Mouse (Mus musculus) retina, adult 2 months (tissue): ENCODE data around the gene Nfe2l1.
A peak's percentile ranks its signal among the peaks of the same experiment; 100 is the strongest.

Experiments used
- DNase-seq: peaks from one replicate; pipeline ENCODE4 v3.0.0-alpha.2; 2012; ENCODE audit warnings: low read depth, low spot score

Gene Nfe2l1

GRCm38 (mm10) chr11:96847240-96847639 lies 17.5 kb upstream of the Nfe2l1 start:
- no peak for DNase-seq

- DNase-seq, result no peak
Observed at GRCm38 (mm10) chr11:96843627-96844026, 13.9 kb upstream of the Nfe2l1 start.

- no peak for DNase-seq
Observed at GRCm38 (mm10) chr11:96840290-96840689, 10.5 kb upstream of the Nfe2l1 start.

GRCm38 (mm10) chr11:96839877-96840276 lies 10.1 kb upstream of the Nfe2l1 start:
- DNase-seq, result no peak

GRCm38 (mm10) chr11:96839428-96839827 lies 9.7 kb upstream of the Nfe2l1 start:
- DNase-seq, result no peak

- no peak for DNase-seq
Observed at GRCm38 (mm10) chr11:96838341-96838740, 8.6 kb upstream of the Nfe2l1 start.

- DNase-seq, result no peak
Observed at GRCm38 (mm10) chr11:96837298-96837697, 7.5 kb upstream of the Nfe2l1 start.

GRCm38 (mm10) chr11:96834127-96834526 lies 4.4 kb upstream of the Nfe2l1 start:
- no peak for DNase-seq

GRCm38 (mm10) chr11:96832973-96833372 lies 3.2 kb upstream of the Nfe2l1 start:
- no peak for DNase-seq

- no peak for DNase-seq
Observed at GRCm38 (mm10) chr11:96832541-96832940, 2.8 kb upstream of the Nfe2l1 start.

GRCm38 (mm10) chr11:96831516-96831915 lies 1.7 kb upstream of the Nfe2l1 start:
- DNase-seq, result no peak

GRCm38 (mm10) chr11:96830539-96831216 lies 910 bp upstream of the Nfe2l1 start:
- no peak for DNase-seq

- no peak for DNase-seq
Observed at GRCm38 (mm10) chr11:96829403-96829812, 360 bp downstream of the Nfe2l1 start.

- DNase-seq, result no peak
Observed at GRCm38 (mm10) chr11:96828881-96829280, 887 bp downstream of the Nfe2l1 start.

GRCm38 (mm10) chr11:96827917-96828316 lies 1.9 kb downstream of the Nfe2l1 start:
- no peak for DNase-seq

GRCm38 (mm10) chr11:96827062-96827581 lies 2.6 kb downstream of the Nfe2l1 start:
- DNase-seq, result no peak

- DNase-seq, result no peak
Observed at GRCm38 (mm10) chr11:96826481-96826880, 3.3 kb downstream of the Nfe2l1 start.

GRCm38 (mm10) chr11:96824783-96825495 lies 4.8 kb downstream of the Nfe2l1 start:
- DNase-seq, result peak; percentile 48

GRCm38 (mm10) chr11:96823880-96824782 lies 5.6 kb downstream of the Nfe2l1 start:
- DNase-seq, result peak; percentile 73

- DNase-seq, result no peak
Observed at GRCm38 (mm10) chr11:96823471-96823837, 6.3 kb downstream of the Nfe2l1 start.

- DNase-seq, result no peak
Observed at GRCm38 (mm10) chr11:96822675-96823470, 6.9 kb downstream of the Nfe2l1 start.
